Mouse (Mus musculus): ENCODE measurements around the gene Cyp2c70.
A peak's percentile ranks its signal among the peaks of the same experiment; 100 is the strongest.
"Not testable (repeated sequence)": the region's sequence is repeated elsewhere in the genome, so short reads cannot be mapped to it uniquely, and the experiment has no call there.

Cyp2c70 gene

GRCm38 (mm10) chr19:40220878-40221277, 33.7 kb upstream of the Cyp2c70 start:
- no peaks in the 10 kb centered on the region for H3K27me3 ChIP-seq (ENCODE audit: insufficient read depth, low read length)
- no peak for TF ChIP-seq NANOG (IDR thresholded peaks at IDR 0.05; ENCODE audit: borderline replicate concordance, low read length)
- TF ChIP-seq CTCF (conservative IDR thresholded peaks at IDR 0.05; ENCODE audit: low read length): no peak
- TF ChIP-seq POU5F1 (IDR thresholded peaks at IDR 0.05; ENCODE audit: borderline replicate concordance, low read length): no peak
- H3K4me3 ChIP-seq (replicated peaks; ENCODE audit: low read length): no peak overlapping the region
- peaks cover 5% of the 10 kb centered on the region; the same call in 1 of the 2 replicates for H3K4me1 ChIP-seq (replicated peaks; ENCODE audit: low read depth, low read length)
- peaks cover 28% of the 10 kb centered on the region for H3K9me3 ChIP-seq (ENCODE audit: low read length)
- peaks cover 48% of the 10 kb centered on the region for H3K36me3 ChIP-seq (ENCODE audit: insufficient read depth, low read length)

DNA sequence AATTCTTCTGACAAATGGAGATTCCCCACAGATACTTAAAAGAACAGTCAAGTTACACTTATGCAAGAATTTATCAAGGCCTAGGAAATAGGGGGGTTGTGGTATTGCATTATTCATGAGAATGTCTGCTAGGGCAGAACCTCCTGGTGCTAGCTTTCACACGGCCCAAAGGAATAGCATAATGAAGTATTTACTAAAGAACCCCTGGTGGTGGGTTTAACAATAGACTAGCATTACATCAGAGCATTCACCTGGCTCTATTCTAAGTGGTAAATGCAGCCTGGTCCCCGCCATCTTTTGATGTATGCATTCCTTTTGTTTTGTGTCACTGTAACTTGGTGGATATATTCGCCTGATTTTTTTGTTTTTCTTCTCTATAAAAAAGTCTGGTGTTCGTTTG, 15.8 kb upstream of the Cyp2c70 start:
- Histone ChIP-seq H3K4me1 (replicated peaks; ENCODE audit: low read depth, low read length) (peaks cover 13% of the 10 kb centered on the region), H3K9me3 (ENCODE audit: low read length) (peaks cover 19% of the 10 kb centered on the region)
- not testable (repeated sequence) for H3K27me3 ChIP-seq (ENCODE audit: insufficient read depth, low read length); H3K4me3 ChIP-seq (replicated peaks; ENCODE audit: low read length); H3K36me3 ChIP-seq (ENCODE audit: insufficient read depth, low read length)
- peak; percentile 57; the same call in 1 of the 2 replicates for TF ChIP-seq POU5F1 (IDR thresholded peaks at IDR 0.05; ENCODE audit: borderline replicate concordance, low read length)

DNA sequence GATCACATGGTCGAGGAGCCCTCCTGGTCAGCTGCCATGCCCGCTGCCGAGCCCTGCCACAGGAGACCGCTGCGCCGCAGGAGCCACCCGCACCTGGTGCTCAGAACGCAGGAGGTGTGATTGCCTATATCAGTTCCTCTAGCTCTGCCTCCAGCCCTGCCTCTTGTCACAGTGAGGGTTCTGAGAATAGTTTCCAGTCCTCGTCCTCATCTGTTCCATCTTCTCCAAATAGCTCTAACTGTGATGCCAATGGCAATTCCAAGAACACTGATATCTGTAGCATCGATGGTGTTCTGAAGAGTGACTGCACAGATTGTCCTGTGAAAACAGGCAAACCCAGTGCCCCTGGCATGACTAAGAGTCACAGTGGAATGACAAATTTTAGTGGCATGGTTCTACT, 3.5 kb upstream of the Cyp2c70 start:
- no peaks in the 10 kb centered on the region for H3K4me1 ChIP-seq (replicated peaks; ENCODE audit: low read depth, low read length)
- H3K36me3 ChIP-seq (ENCODE audit: insufficient read depth, low read length): no peaks in the 10 kb centered on the region
- TF ChIP-seq CTCF (conservative IDR thresholded peaks at IDR 0.05; ENCODE audit: low read length) (no peak), POU5F1 (IDR thresholded peaks at IDR 0.05; ENCODE audit: borderline replicate concordance, low read length) (no peak), NANOG (IDR thresholded peaks at IDR 0.05; ENCODE audit: borderline replicate concordance, low read length) (no peak)
- H3K27me3 ChIP-seq (ENCODE audit: insufficient read depth, low read length): no peaks in the 10 kb centered on the region
- no peaks in the 10 kb centered on the region for H3K9me3 ChIP-seq (ENCODE audit: low read length)
- no peak overlapping the region for H3K4me3 ChIP-seq (replicated peaks; ENCODE audit: low read length)

DNA sequence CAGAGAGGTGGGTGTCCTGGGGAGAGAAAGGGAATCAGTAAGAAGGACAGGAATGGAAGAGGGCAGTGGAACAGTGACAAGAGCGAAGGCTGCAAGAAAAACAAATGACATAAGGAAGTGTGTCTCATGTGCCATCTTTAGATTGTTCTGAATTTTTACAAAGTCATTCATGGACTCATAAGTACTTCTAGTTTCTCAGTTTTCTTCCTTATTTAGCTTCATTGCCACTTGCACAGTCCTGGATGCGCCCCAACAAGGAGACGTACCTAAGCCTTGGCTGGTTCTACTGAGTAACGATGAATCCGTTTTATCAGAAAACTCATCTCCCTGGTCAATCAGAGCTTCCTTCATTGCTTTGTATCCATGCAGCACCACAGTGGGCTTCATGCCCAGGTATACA, 3.5 kb downstream of the Cyp2c70 start:
- TF ChIP-seq POU5F1 (IDR thresholded peaks at IDR 0.05; ENCODE audit: borderline replicate concordance, low read length) (no peak), NANOG (IDR thresholded peaks at IDR 0.05; ENCODE audit: borderline replicate concordance, low read length) (no peak), CTCF (conservative IDR thresholded peaks at IDR 0.05; ENCODE audit: low read length) (no peak)
- H3K4me3 ChIP-seq (replicated peaks; ENCODE audit: low read length): no peak overlapping the region
- no peaks in the 10 kb centered on the region for H3K4me1 ChIP-seq (replicated peaks; ENCODE audit: low read depth, low read length)
- no peaks in the 10 kb centered on the region for H3K27me3 ChIP-seq (ENCODE audit: insufficient read depth, low read length)
- no peaks in the 10 kb centered on the region for H3K9me3 ChIP-seq (ENCODE audit: low read length)
- no peaks in the 10 kb centered on the region for H3K36me3 ChIP-seq (ENCODE audit: insufficient read depth, low read length)

- no peak for TF ChIP-seq POU5F1 (IDR thresholded peaks at IDR 0.05; ENCODE audit: borderline replicate concordance, low read length)
- TF ChIP-seq NANOG (IDR thresholded peaks at IDR 0.05; ENCODE audit: borderline replicate concordance, low read length): no peak
- no peak for TF ChIP-seq CTCF (conservative IDR thresholded peaks at IDR 0.05; ENCODE audit: low read length)
- no peaks in the 10 kb centered on the region for H3K27me3 ChIP-seq (ENCODE audit: insufficient read depth, low read length)
- H3K4me3 ChIP-seq (replicated peaks; ENCODE audit: low read length): no peak overlapping the region
- H3K9me3 ChIP-seq (ENCODE audit: low read length): no peaks in the 10 kb centered on the region
- peaks cover 15% of the 10 kb centered on the region for H3K4me1 ChIP-seq (replicated peaks; ENCODE audit: low read depth, low read length)
- no peaks in the 10 kb centered on the region for H3K36me3 ChIP-seq (ENCODE audit: insufficient read depth, low read length)
Observed at GRCm38 (mm10) chr19:40178311-40178710, 8.8 kb downstream of the Cyp2c70 start.

DNA sequence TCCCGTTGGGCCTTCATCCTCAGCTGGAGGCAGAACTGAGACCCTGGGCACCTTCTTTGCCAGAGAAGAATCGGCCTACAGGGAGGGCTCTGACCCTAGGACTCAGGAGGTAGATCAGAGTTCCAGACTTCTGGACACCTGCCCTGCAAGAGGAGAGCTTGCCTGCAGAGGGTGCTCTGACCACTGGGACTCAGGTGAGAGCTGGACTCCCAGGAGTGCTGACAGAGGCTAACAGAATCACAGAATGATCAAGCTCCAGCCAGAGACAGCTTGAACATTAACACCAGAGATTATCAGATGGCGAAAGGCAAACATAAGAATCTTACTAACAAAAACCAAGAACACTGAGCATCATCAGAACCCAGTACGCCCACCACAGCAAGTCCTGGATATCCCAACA, 18.7 kb downstream of the Cyp2c70 start:
- not testable (repeated sequence) for H3K4me1 ChIP-seq (replicated peaks; ENCODE audit: low read depth, low read length); H3K4me3 ChIP-seq (replicated peaks; ENCODE audit: low read length); H3K36me3 ChIP-seq (ENCODE audit: insufficient read depth, low read length); H3K27me3 ChIP-seq (ENCODE audit: insufficient read depth, low read length)
- H3K9me3 ChIP-seq (ENCODE audit: low read length): peaks cover 24% of the 10 kb centered on the region

- H3K4me3 ChIP-seq (replicated peaks; ENCODE audit: low read length): peak overlapping the region; percentile 37; the same call in 1 of the 2 replicates
- H3K9me3 ChIP-seq (ENCODE audit: low read length): peaks cover 43% of the 10 kb centered on the region
- H3K36me3 ChIP-seq (ENCODE audit: insufficient read depth, low read length); H3K27me3 ChIP-seq (ENCODE audit: insufficient read depth, low read length): not testable (repeated sequence)
- peaks cover 22% of the 10 kb centered on the region for H3K4me1 ChIP-seq (replicated peaks; ENCODE audit: low read depth, low read length)
Observed at GRCm38 (mm10) chr19:40126996-40127395, 60.1 kb downstream of the Cyp2c70 start.

DNA sequence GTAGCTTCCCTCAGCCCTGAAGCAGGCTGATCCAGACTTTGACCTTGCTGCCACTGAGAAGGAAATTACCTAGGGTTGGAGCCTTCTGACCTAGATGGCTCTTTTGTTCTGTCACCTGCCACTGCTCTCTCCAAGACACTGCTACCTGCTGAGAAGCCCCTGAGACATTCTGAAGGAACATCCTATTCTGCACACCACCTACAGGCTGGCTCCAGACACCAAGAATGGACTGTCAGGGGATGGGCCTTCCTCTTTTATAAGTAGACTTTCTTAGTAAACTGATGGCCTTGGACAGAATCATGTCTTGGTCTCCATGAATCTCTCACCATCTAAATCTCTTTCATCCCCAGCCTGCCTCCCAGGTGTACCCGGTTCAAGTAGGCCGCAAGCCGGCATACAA, 62.0 kb downstream of the Cyp2c70 start:
- peak overlapping the region; percentile 64 for H3K4me3 ChIP-seq (replicated peaks; ENCODE audit: low read length)
- H3K36me3 ChIP-seq (ENCODE audit: insufficient read depth, low read length); H3K27me3 ChIP-seq (ENCODE audit: insufficient read depth, low read length): not testable (repeated sequence)
- peaks cover 45% of the 10 kb centered on the region for H3K9me3 ChIP-seq (ENCODE audit: low read length)
- peaks cover 22% of the 10 kb centered on the region for H3K4me1 ChIP-seq (replicated peaks; ENCODE audit: low read depth, low read length)
- TF ChIP-seq NANOG (IDR thresholded peaks at IDR 0.05; ENCODE audit: borderline replicate concordance, low read length): peak; percentile 60

GRCm38 (mm10) chr19:40119624-40120023, 67.5 kb downstream of the Cyp2c70 start:
- H3K36me3 ChIP-seq (ENCODE audit: insufficient read depth, low read length); H3K27me3 ChIP-seq (ENCODE audit: insufficient read depth, low read length); H3K4me3 ChIP-seq (replicated peaks; ENCODE audit: low read length): not testable (repeated sequence)
- Histone ChIP-seq H3K4me1 (replicated peaks; ENCODE audit: low read depth, low read length) (peaks cover 10% of the 10 kb centered on the region), H3K9me3 (ENCODE audit: low read length) (peaks cover 37% of the 10 kb centered on the region)

All from E14TG2a.4 (cell line).